Mouse (Mus musculus) brain, embryonic 14.5 days (tissue): Measurements from ENCODE around the gene Gsc2. TPM values are rescaled to one million over a fixed set of nuclear protein-coding genes. Genes with fewer than 3 reads are reported as not detected.

Experiments used
- DNase-seq: peaks from one replicate; pipeline ENCODE4 v3.0.0-alpha.2; 2011; ENCODE audit warnings: low read depth
- CTCF ChIP-seq: fragments of 200-500 bp; IDR thresholded peaks from 2 replicates; pipeline ENCODE4 v1.5.1; 2012; ENCODE audit warnings: inconsistent platforms, mild to moderate bottlenecking, moderate library complexity, borderline replicate concordance; ENCODE audit not compliant: insufficient read depth, insufficient read length; ENCODE audit errors: extremely low read depth
- POLR2A ChIP-seq: fragments of 200-500 bp; IDR thresholded peaks from 2 replicates; pipeline ENCODE4 v1.6.1; 2012; ENCODE audit warnings: mild to moderate bottlenecking, inconsistent platforms, borderline replicate concordance; ENCODE audit not compliant: poor library complexity, insufficient read depth, insufficient read length, severe bottlenecking; ENCODE audit errors: extremely low read depth
- polyA plus RNA-seq: library from polyadenylated mRNA; depleted of rRNA; stranded (reverse); fragments of >200 nt; gene quantifications from 2 replicates; pipeline ENCODE4 v1.2.3, GENCODE M21; 2012; rRNA removed

The Gsc2 gene
- polyA plus RNA-seq, 1 experiment: 1.1 TPM

DNA sequence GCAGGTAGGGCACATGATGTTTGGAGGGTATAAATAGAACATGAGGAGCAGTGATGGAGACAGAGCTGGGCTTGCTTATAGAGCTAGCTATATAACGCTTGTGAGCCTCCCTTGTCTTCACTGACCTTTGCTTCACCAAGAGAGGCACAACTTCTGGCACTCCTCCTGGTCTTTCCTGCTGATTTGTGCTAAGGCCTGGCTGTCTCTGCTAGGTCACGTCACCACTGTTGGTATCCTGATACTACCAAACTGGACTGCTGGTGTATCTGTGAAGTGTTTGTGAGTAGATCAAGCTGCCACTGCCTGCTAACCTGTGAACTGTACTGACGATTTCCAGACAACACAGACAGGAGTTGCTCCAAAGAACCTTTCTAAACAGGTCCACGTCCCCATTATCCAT, 39.7 kb downstream of the Gsc2 start:
- TF ChIP-seq POLR2A: no peak
- TF ChIP-seq CTCF: no peak
- DNase-seq: no peak

DNA sequence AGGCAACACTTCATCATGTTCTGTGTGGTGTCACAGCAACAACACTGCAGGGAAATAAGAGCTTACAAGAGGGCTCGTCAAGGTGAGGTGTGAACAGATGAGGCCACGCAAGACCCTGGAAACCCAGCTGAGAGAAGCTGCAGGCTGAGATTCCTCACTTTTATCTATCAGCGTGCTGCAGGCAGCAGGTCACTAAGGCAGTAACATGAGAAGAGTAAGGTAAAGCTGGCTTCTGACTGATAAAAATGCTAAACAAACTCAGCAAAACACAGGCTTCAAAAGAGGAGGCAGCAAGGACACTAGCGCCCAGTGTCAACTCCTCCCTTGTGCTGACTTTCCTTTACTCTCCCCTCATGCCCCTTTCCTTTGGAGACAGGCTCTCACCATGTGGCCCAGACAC, 41.9 kb downstream of the Gsc2 start:
- DNase-seq: no peak
- TF ChIP-seq CTCF: no peak
- TF ChIP-seq POLR2A: no peak

DNA sequence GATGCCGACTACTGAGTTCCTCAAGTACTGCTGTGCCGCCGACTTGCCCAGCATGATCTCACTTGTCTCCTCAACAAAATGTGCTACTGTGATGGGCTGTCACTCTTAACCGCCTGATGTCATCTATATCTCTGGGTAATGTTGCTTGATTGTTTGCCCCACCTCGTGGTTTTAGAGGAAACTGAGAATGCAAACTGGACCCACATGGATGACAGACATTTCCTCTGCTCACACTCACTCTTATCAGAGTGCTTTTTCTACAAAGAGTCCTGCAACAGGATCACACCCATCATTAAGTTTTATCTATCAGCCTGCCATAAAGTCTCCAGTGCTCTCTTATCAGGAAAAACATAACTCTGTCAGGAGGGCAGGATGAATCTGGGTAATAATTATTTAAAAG, 43.6 kb downstream of the Gsc2 start:
- no peak for DNase-seq
- TF ChIP-seq CTCF (no peak), POLR2A (no peak)

DNA sequence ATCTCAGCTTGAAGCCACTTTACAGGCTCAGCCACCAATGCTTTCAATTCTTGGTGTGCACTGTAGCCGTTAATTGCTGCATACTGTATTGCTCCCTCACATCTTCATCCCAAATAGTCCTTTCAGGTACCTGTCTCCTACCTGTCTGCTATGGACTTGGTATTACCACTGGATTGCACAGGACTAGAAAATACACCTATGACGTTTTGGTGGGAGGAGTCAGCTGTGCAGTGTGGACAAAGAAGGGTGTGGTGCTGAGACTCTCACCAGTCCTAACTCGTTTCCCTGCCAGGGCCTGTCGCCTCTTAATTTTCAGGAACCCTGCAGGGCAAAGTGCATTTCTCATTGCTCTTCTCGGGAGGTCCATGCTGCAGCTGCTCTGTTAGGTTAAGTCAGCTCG, 49.1 kb downstream of the Gsc2 start:
- TF ChIP-seq CTCF (no peak), POLR2A (no peak)
- no peak for DNase-seq

DNA sequence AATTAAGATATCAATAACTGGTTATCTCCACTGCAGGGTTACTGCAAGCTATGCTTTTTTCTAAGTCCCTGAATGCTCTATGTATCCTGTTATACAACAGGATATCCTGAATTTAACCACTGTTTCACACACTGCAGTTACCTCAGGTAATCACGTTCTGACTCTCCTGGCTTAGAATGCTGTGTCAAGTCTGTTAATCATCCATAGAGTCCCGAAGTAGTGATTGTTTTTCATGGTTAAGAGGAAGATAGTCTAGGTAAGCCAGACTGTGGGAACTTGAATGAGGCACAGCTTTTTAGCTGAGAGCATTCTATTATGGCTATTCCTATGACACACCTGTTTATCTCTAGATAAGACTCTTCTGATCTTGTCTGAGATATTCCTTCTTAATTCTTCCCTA, 49.6 kb downstream of the Gsc2 start:
- no peak for TF ChIP-seq POLR2A
- TF ChIP-seq CTCF: no peak
- no peak for DNase-seq

Other genes starting within 250 kb of the Gsc2 start
- 65.0 and 87.3 TPM in 2 replicates for gene Med15, start 182.2 kb downstream of the Gsc2 start, polyA plus RNA-seq
- 109 and 116 TPM in 2 replicates for gene Klhl22, start 155.4 kb downstream of the Gsc2 start, polyA plus RNA-seq
- 11.8 and 15.5 TPM in 2 replicates for gene Scarf2, start 117.8 kb downstream of the Gsc2 start, polyA plus RNA-seq
- 2.3 and 3.7 TPM in 2 replicates for gene B830017H08Rik, start 81.9 kb downstream of the Gsc2 start, polyA plus RNA-seq
- gene Car15, start 76.7 kb downstream of the Gsc2 start, polyA plus RNA-seq: 16.1 and 18.1 TPM in 2 replicates
- gene Gm20518, start 23.4 kb downstream of the Gsc2 start, polyA plus RNA-seq: 3.2 and 3.9 TPM in 2 replicates
- 0.04 and 0.06 TPM in 2 replicates for gene Tssk1, start 20.8 kb downstream of the Gsc2 start, polyA plus RNA-seq
- 159 and 166 TPM in 2 replicates for gene Dgcr2, start 16.5 kb downstream of the Gsc2 start, polyA plus RNA-seq
- not detected in 2 replicates for gene Tssk2, start 16.4 kb downstream of the Gsc2 start, polyA plus RNA-seq
- gene Ess2, start 3.7 kb downstream of the Gsc2 start, polyA plus RNA-seq: 51.9 and 56.9 TPM in 2 replicates
- 110 and 126 TPM in 2 replicates for gene Slc25a1, start 13.2 kb upstream of the Gsc2 start, polyA plus RNA-seq
- gene Vpreb2, start 65.4 kb upstream of the Gsc2 start, polyA plus RNA-seq: 0.10 TPM in 1 of 2 replicates, not detected in the other
- 110 and 137 TPM in 2 replicates for gene Dgcr6, start 137.8 kb upstream of the Gsc2 start, polyA plus RNA-seq
- gene Prodh, start 175.1 kb upstream of the Gsc2 start, polyA plus RNA-seq: 6.5 and 8.0 TPM in 2 replicates
- gene Rtn4r, start 212.6 kb upstream of the Gsc2 start, polyA plus RNA-seq: 50.3 and 52.5 TPM in 2 replicates